Mouse (Mus musculus): ENCODE results near the gene Ezh2. TPM values are rescaled to one million over a fixed set of nuclear protein-coding genes. Genes with fewer than 3 reads are reported as not detected.

Ezh2 gene
- polyA plus RNA-seq, 1 experiment from 2014 or later = 37.2 TPM

GRCm38 (mm10) chr6:47526446-47526845 is 68.7 kb downstream of the Ezh2 start:
- no peaks in the 10 kb centered on the region for H3K9me3 ChIP-seq (ENCODE audit: low read length)
- whole genome bisulfite sequencing (ENCODE audit: insufficient replicate concordance) = 85% methylated on average over 4 of the region's 4 CpGs
- H3K27me3 ChIP-seq (ENCODE audit: insufficient read depth, low read length) = no peaks in the 10 kb centered on the region
- ATAC-seq = no peak
- TF ChIP-seq CTCF (IDR thresholded peaks at IDR 0.05; ENCODE audit: low read depth) (no peak), EP300 (IDR thresholded peaks at IDR 0.05; ENCODE audit: low read depth) (no peak)
- DNase-seq = no peak
- H3K27ac ChIP-seq (ENCODE audit: low read depth) = no peak overlapping the region
- H3K4me3 ChIP-seq (ENCODE audit: low read depth, low read length) = no peak overlapping the region
- no peaks in the 10 kb centered on the region for H3K4me1 ChIP-seq (ENCODE audit: insufficient read depth)
- no peak overlapping the region for H3K4me2 ChIP-seq (ENCODE audit: low read depth, low read length)
- no peak overlapping the region for H3K9ac ChIP-seq (replicated peaks)
- H3K36me3 ChIP-seq (replicated peaks; ENCODE audit: insufficient read depth, low read length) = peaks cover 83% of the 10 kb centered on the region

GRCm38 (mm10) chr6:47525041-47525440 is 70.1 kb downstream of the Ezh2 start:
- Histone ChIP-seq H3K4me1 (ENCODE audit: insufficient read depth) (no peaks in the 10 kb centered on the region), H3K4me2 (ENCODE audit: low read depth, low read length) (no peak overlapping the region), H3K9me3 (ENCODE audit: low read length) (no peaks in the 10 kb centered on the region), H3K9ac (replicated peaks) (no peak overlapping the region), H3K4me3 (ENCODE audit: low read depth, low read length) (no peak overlapping the region), H3K27ac (ENCODE audit: low read depth) (no peak overlapping the region), H3K36me3 (replicated peaks; ENCODE audit: insufficient read depth, low read length) (peaks cover 79% of the 10 kb centered on the region), H3K27me3 (ENCODE audit: insufficient read depth, low read length) (no peaks in the 10 kb centered on the region)
- DNase-seq = no peak
- no peak for ATAC-seq
- 84% methylated on average over 2 of the region's 2 CpGs for WGBS (ENCODE audit: insufficient replicate concordance)
- TF ChIP-seq EP300 (IDR thresholded peaks at IDR 0.05; ENCODE audit: low read depth) = no peak
- TF ChIP-seq CTCF (IDR thresholded peaks at IDR 0.05; ENCODE audit: low read depth) = no peak

- Histone ChIP-seq H3K27me3 (ENCODE audit: insufficient read depth, low read length) (no peaks in the 10 kb centered on the region), H3K27ac (ENCODE audit: low read depth) (no peak overlapping the region), H3K4me2 (ENCODE audit: low read depth, low read length) (no peak overlapping the region), H3K4me3 (ENCODE audit: low read depth, low read length) (no peak overlapping the region), H3K9ac (replicated peaks) (no peak overlapping the region), H3K4me1 (ENCODE audit: insufficient read depth) (no peaks in the 10 kb centered on the region), H3K9me3 (ENCODE audit: low read length) (no peaks in the 10 kb centered on the region), H3K36me3 (replicated peaks; ENCODE audit: insufficient read depth, low read length) (peaks cover 89% of the 10 kb centered on the region)
- 90% methylated on average over 3 of the region's 3 CpGs for WGBS (ENCODE audit: insufficient replicate concordance)
- DNase-seq (no peak), ATAC-seq (no peak)
- TF ChIP-seq EP300 (IDR thresholded peaks at IDR 0.05; ENCODE audit: low read depth) (no peak), CTCF (IDR thresholded peaks at IDR 0.05; ENCODE audit: low read depth) (no peak)
Observed at GRCm38 (mm10) chr6:47522431-47522830, 72.7 kb downstream of the Ezh2 start.

- Histone ChIP-seq H3K4me2 (ENCODE audit: low read depth, low read length) (no peak overlapping the region), H3K27me3 (ENCODE audit: insufficient read depth, low read length) (no peaks in the 10 kb centered on the region), H3K4me1 (ENCODE audit: insufficient read depth) (no peaks in the 10 kb centered on the region), H3K9me3 (ENCODE audit: low read length) (no peaks in the 10 kb centered on the region), H3K4me3 (ENCODE audit: low read depth, low read length) (no peak overlapping the region), H3K27ac (ENCODE audit: low read depth) (no peak overlapping the region), H3K9ac (replicated peaks) (no peak overlapping the region), H3K36me3 (replicated peaks; ENCODE audit: insufficient read depth, low read length) (peaks cover 89% of the 10 kb centered on the region)
- 69% methylated on average over 2 of the region's 2 CpGs for WGBS (ENCODE audit: insufficient replicate concordance)
- TF ChIP-seq CTCF (IDR thresholded peaks at IDR 0.05; ENCODE audit: low read depth) (no peak), EP300 (IDR thresholded peaks at IDR 0.05; ENCODE audit: low read depth) (no peak)
- no peak for ATAC-seq
- DNase-seq = no peak
Observed at GRCm38 (mm10) chr6:47520030-47520429, 75.1 kb downstream of the Ezh2 start.

- Histone ChIP-seq H3K27ac (ENCODE audit: low read depth) (no peak overlapping the region), H3K4me2 (ENCODE audit: low read depth, low read length) (no peak overlapping the region), H3K9me3 (ENCODE audit: low read length) (no peaks in the 10 kb centered on the region), H3K36me3 (replicated peaks; ENCODE audit: insufficient read depth, low read length) (peaks cover 4% of the 10 kb centered on the region), H3K4me1 (ENCODE audit: insufficient read depth) (peaks cover 7% of the 10 kb centered on the region; the same call in 1 of the 2 replicates), H3K27me3 (ENCODE audit: insufficient read depth, low read length) (no peaks in the 10 kb centered on the region), H3K9ac (replicated peaks) (no peak overlapping the region), H3K4me3 (ENCODE audit: low read depth, low read length) (no peak overlapping the region)
- ATAC-seq = no peak
- 90% methylated on average over 4 of the region's 4 CpGs for WGBS (ENCODE audit: insufficient replicate concordance)
- TF ChIP-seq EP300 (IDR thresholded peaks at IDR 0.05; ENCODE audit: low read depth) (no peak), CTCF (IDR thresholded peaks at IDR 0.05; ENCODE audit: low read depth) (no peak)
- no peak for DNase-seq
Observed at GRCm38 (mm10) chr6:47494562-47494961, 100.6 kb downstream of the Ezh2 start.

GRCm38 (mm10) chr6:47482027-47482426 is 113.1 kb downstream of the Ezh2 start:
- TF ChIP-seq EP300 (IDR thresholded peaks at IDR 0.05; ENCODE audit: low read depth) = no peak
- TF ChIP-seq CTCF (IDR thresholded peaks at IDR 0.05; ENCODE audit: low read depth) = no peak
- H3K27ac ChIP-seq (ENCODE audit: low read depth) = no peak overlapping the region
- H3K36me3 ChIP-seq (replicated peaks; ENCODE audit: insufficient read depth, low read length) = peaks cover 2% of the 10 kb centered on the region; the same call in 1 of the 2 replicates
- no peak overlapping the region for H3K4me2 ChIP-seq (ENCODE audit: low read depth, low read length)
- ATAC-seq (no peak), DNase-seq (no peak)
- H3K27me3 ChIP-seq (ENCODE audit: insufficient read depth, low read length) = no peaks in the 10 kb centered on the region
- H3K4me3 ChIP-seq (ENCODE audit: low read depth, low read length) = no peak overlapping the region
- H3K4me1 ChIP-seq (ENCODE audit: insufficient read depth) = no peaks in the 10 kb centered on the region
- no peak overlapping the region for H3K9ac ChIP-seq (replicated peaks)
- H3K9me3 ChIP-seq (ENCODE audit: low read length) = no peaks in the 10 kb centered on the region
- WGBS (ENCODE audit: insufficient replicate concordance) = 94% methylated on average over 1 of the region's 1 CpGs

Other genes with a start within 250 kb of the Ezh2 start
- gene Cul1, start 141.9 kb downstream of the Ezh2 start, polyA plus RNA-seq (2015; fragmentation: Nextera tagmentation; extraction: Ambion mirVana) = 45.2 and 45.7 TPM in 2 replicates
- gene Pdia4, start 218.1 kb upstream of the Ezh2 start, polyA plus RNA-seq (2015; fragmentation: Nextera tagmentation; extraction: Ambion mirVana) = 101 and 116 TPM in 2 replicates
- 0.28 and 0.51 TPM in 2 replicates for gene Zfp786, start 235.5 kb upstream of the Ezh2 start, polyA plus RNA-seq (2015; fragmentation: Nextera tagmentation; extraction: Ambion mirVana)
- gene Zfp398, start 240.3 kb upstream of the Ezh2 start, polyA plus RNA-seq (2015; fragmentation: Nextera tagmentation; extraction: Ambion mirVana) = 1.4 and 1.6 TPM in 2 replicates

All from liver, postnatal 0 days (tissue).